Mouse (Mus musculus) kidney, postnatal 10 days (tissue): ENCODE data around the gene Psma6.
A peak's percentile ranks its signal among the peaks of the same experiment; 100 is the strongest.

Experiments
- DNase-seq: peaks from one replicate; pipeline ENCODE4 v3.0.0; 2021; ENCODE audit warnings: mixed read lengths

The Psma6 gene

GRCm38 (mm10) chr12:55440416-55440815, 56.4 kb downstream of the Psma6 start:
- DNase-seq: no peak

GRCm38 (mm10) chr12:55442245-55442644, 58.2 kb downstream of the Psma6 start:
- DNase-seq: no peak

DNA sequence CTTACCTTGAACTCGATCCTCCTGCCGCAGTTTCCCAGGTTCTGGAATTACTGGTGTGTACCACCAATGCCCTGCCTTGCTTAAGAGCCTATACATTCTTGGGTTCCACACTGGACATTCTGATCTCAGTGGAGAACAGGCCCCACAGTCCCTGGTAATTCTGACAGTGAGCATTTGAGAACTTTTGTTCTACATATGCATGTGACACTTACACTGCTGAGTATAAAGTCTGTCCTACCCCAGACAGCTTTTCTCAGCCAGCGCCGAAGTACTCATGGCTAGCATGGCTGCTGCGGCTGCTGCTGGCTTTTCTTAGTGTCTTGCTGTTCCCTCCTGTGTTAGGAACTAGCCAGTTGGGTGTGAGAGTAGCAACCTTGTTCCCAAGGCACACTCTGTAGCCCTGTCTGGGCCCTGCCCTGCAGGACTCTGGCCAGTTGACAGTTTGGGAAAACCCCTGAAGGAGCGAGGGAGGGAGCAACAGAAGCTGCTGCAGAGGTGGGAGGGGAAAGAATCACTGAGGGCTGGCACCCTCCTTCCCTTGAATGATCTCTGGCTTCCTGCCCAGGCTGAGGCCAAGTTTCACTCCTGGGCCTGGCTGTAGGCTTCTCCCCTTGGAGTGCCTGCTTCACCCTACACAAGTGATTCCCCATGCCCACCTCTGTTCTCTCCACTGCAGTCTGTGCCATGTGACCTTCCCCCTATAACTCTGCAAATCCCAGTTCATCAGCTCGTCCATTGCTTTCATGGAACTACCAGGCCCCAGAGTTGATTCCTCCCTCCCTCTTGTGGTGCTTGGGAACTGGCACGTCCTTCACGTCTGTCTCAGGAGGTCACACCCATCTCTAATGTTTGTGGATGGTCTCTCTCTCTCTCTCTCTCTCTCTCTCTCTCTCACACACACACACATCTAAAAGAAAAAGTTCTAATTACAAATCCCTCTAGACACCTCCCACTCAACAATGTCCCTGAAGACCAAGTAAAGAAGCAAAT, 59.1 kb downstream of the Psma6 start:
- DNase-seq: peak; percentile 89

DNA sequence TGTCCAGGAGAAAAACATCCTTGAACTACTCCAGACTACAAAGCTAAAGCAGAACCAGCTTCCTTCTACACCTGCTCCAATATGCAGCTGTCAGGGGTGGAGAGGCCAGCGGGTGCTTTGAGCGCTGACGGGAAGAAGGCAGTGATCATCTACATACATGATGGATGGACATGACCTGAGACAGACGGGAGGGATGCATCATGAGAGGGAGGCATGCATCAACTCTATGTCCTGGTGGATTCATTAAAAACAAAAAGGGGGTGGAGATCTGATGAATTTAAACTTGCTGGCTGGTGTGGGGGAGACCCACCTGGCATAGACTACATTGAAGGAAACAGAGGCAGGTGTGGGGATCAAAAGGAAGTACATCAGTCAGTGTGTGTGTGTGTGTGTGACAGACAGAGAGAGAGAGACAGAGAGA, 60.0 kb downstream of the Psma6 start:
- DNase-seq: no peak

DNA sequence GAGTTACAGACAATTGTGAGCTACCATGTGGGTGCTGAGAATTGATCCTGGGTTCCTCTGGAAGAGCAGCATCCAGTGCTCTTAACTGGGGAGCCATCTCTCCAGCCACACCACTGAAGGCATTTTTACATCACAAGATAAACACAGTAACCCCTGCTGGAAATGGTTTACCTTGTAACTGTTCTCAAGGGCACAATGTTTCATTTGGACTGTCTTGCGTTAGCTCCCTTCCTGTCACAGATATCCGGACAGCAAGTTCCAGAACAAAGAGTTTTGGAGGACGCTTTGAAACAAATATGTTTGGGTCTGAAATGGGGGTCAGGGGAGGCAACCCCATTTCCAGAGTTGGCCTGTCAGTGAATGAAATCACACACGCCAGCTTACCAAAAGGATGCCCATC, 61.6 kb downstream of the Psma6 start:
- no peak for DNase-seq

DNA sequence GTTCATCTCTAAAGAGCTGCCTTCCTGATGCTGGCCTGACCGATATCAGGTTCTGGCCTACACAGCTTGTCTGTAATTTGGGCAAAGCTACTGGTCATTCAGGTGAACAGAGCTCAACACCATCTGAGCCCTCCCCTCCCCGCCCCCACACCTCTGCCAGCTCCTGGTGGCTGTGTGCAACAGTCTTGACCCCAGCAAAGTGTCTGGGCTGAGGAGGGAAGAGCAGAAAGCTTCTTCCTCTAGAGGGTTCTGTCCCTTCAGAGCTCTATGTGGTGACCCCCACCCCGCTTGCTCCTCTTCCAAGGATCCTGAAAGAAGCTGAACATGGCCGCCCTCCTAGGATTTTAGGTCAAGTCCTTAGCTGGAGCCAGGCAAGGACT, 62.3 kb downstream of the Psma6 start:
- no peak for DNase-seq

- peak; percentile 80 for DNase-seq
Measured at GRCm38 (mm10) chr12:55446746-55447395, 62.8 kb downstream of the Psma6 start.

DNA sequence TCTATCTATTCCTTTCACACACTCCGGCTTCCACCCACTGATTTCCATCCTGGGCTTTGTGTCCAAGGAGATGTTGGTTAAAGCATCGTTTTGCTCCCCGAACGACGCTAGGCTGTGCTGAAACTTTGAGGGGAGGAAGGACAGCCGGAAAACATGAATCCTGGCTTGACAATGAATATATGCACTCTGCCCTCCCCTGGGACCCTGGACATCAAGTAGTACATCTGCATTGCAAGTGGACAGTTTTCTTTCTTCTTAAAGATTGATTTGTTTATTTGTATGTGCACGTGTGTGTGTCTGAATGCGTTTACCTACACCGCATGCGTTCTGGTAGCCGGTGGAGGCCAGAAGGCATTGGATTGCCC, 63.4 kb downstream of the Psma6 start:
- peak; percentile 59 for DNase-seq

- no peak for DNase-seq
Measured at GRCm38 (mm10) chr12:55448457-55448856, 64.4 kb downstream of the Psma6 start.

GRCm38 (mm10) chr12:55449048-55449447, 65.0 kb downstream of the Psma6 start:
- no peak for DNase-seq

DNA sequence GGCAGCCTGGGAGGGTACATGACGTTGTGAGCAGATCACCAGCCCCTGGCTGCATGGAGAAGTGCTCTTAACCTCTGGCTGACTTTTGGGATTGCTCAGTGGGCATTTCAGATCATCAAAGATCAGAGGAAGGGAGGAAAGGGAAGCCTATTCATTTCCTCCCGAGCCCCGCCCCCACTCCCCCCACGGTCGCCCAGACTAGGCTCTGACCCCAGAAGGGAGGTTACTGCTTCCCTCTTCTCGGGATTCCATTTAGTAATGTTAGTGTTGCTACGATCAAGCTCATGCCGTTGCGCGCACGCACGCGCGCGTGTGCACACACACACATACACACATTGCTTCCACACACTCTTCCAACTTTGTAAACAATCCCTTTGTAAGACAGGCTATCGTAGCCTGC, 66.4 kb downstream of the Psma6 start:
- DNase-seq: peak; percentile 73

GRCm38 (mm10) chr12:55452839-55453238, 68.8 kb downstream of the Psma6 start:
- no peak for DNase-seq

- DNase-seq: no peak
Measured at GRCm38 (mm10) chr12:55453924-55454323, 69.9 kb downstream of the Psma6 start.

GRCm38 (mm10) chr12:55455206-55455605, 71.2 kb downstream of the Psma6 start:
- no peak for DNase-seq

DNA sequence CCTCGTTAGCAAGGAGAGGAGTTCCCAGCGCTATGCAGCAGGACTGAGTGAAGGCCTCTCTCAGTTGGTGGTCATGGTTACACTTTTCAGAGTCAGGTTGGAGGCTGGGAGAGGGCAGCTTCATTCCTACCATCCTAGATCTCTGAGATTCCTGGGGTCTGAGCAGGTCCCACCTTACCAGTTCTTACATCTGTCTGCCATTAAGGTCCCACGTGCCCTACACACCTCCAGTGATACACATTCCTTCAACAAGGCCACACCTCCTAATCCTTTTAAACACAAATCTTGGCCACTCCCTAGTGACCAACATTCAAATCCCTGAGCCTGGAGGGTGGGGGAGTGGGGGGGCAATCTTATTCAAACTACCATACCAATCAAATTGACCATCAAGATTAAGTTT, 72.1 kb downstream of the Psma6 start:
- no peak for DNase-seq

- DNase-seq: no peak
Measured at GRCm38 (mm10) chr12:55456893-55457292, 72.9 kb downstream of the Psma6 start.

DNA sequence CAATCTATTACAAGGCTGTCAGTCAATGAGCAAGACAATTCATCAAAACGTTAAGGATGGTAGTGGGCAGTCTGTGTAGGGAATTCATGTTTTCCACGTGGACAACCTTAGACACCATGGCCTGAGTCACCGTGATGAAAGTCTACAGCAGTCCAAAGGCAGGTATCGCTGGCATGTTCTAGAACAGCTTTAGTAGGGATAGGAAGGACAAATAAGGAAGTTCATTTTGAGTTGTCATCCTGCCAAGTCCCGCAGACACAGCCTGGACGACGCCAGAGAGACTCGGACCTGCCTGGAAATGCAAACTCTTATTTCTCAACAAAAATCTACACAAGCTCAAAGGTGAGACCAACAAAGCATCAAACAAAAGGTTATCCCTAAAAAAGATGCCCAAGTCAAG, 75.7 kb downstream of the Psma6 start:
- no peak for DNase-seq

DNA sequence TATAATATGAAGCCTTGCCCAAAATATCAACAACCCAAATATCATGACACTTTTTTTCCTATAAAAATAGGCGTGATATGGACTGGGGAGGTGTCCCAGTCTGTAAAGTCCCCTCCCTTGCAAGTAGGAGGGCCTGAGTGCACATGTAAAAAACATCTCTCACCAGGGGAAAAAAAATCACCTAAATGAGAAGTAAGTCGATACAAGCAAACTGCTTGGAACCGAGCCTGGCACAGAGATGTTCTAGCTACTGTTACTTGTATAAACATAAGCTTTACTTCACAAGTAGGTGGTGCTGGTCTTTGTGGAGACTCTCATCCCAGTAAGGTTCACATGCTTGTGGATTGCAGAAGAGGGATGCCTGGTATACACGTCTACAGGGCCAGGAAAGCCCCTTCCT, 76.9 kb downstream of the Psma6 start:
- no peak for DNase-seq

DNA sequence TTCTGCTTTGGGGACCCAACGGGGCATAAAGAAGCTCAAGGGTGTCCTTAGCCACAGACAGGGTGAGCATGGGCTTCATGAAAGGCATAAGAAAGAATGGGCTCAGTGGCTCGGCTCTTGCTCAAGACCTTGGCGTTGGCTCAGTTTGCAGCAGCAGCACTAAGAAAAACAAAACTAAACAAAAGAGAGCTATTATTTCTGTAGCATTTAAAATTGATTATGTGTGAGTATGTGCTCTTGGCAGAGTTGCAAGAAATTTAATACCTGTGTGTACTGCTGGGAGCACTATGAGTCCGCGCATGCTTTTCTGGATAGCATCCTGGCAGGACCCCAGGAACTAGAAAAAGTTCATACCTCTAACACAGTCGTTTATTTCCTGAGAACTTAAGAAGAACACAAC, 77.7 kb downstream of the Psma6 start:
- no peak for DNase-seq

DNA sequence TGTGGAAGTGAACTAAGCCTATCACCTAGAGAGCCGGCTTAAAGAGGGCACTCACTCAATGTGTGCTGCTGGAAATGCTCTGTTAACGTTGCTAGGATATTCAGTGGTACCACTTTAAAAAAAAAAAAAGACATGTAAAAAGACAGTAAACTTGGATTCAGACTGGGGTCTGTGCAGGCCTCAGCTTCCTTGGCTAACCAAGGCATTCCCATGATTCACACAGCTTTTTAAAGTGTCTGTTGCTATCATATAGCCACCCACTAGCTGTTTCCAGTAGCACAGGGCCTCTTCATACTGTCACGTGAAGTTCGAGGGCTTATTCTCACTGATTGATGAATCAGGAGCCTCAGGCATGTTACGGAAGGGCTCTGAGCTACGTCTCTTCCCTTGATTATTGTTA, 78.4 kb downstream of the Psma6 start:
- no peak for DNase-seq

- DNase-seq: no peak
Measured at GRCm38 (mm10) chr12:55463087-55463486, 79.1 kb downstream of the Psma6 start.

DNA sequence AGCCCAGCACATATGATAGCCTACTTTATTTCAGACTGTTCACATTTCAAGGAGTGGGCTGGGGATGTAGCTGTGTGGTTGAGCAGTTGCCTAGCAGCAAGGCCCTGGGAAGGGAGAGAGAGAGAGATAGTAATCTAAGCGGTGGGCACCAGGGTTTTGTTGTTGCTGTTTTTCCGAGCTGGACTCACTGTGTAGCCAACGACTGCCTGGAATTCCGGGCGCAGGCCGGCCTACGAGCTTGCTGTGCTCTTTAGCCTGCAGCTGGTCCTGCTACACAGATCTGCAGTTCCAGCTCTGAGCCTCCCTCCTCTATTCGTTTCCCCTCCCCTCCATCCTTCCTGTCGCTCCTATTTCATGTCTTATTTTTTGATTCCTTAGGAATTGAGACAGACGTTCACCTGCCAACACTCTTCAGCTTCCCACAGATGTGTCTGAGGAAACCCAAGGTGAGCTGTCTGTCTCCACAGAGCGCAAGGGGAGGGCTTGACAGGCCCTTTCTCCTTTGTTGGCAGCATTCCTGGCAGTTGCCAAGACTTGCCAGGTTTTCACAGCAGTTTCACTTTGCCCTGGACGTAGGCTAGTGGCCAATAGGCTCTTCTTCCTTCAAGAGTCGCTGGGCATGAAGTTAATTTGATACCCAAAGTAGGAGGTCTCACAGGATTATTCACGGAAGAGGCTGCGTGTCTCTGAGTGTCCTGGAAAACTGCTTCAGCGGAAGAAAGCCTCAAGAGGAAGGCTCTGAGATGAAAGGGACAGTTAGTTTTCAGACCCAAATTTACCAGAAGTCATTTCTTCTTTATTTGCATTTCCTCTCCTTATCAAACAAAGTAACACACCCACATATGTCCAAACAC, 80.2 kb downstream of the Psma6 start:
- peak; percentile 76 for DNase-seq

- DNase-seq: peak; percentile 52
Measured at GRCm38 (mm10) chr12:55464846-55465361, 80.9 kb downstream of the Psma6 start.
